Mouse (Mus musculus) MEL (cell line): Measurements from ENCODE around the gene Ilf3.

Experiments
- BHLHE40 ChIP-seq: IDR thresholded peaks from 2 replicates; pipeline ENCODE4 v1.6.1; 2012; ENCODE audit warnings: low read depth, mild to moderate bottlenecking, inconsistent platforms, low read length, improper control_type of control experiment, borderline replicate concordance
- CTCF ChIP-seq, 3 experiments: IDR thresholded peaks in 2 of 3; conservative IDR thresholded peaks in 1 of 3; 2 replicates each; pipeline ENCODE4 v1.5.1; 2011 to 2012; ENCODE audit warnings: low read length in 3 of 3, low read depth in 2 of 3, mild to moderate bottlenecking in 2 of 3, improper control_type of control experiment in 1 of 3, inconsistent platforms in 1 of 3, mixed read lengths in 1 of 3, moderate library complexity in 1 of 3; ENCODE audit not compliant: control insufficient read depth in 1 of 3, insufficient read depth in 1 of 3, poor library complexity in 1 of 3, severe bottlenecking in 1 of 3
- ETS1 ChIP-seq: IDR thresholded peaks from 2 replicates; pipeline ENCODE4 v1.6.1; 2012; ENCODE audit warnings: low read depth, mild to moderate bottlenecking, inconsistent platforms, low read length, improper control_type of control experiment, moderate library complexity
- KAT2A ChIP-seq: conservative IDR thresholded peaks from 2 replicates; pipeline ENCODE4 v1.6.1; 2012; ENCODE audit warnings: low read depth, low read length, improper control_type of control experiment, inconsistent platforms
- MAX ChIP-seq: IDR thresholded peaks from 2 replicates; pipeline ENCODE4 v1.6.1; 2011; ENCODE audit warnings: low read length, improper control_type of control experiment
- POLR2A ChIP-seq, 2 experiments: IDR thresholded peaks; 2 replicates each; pipeline ENCODE4 v1.6.1; 2011 to 2012; ENCODE audit warnings: low read length in 2 of 2, mild to moderate bottlenecking in 2 of 2, control low read depth in 1 of 2, improper control_type of control experiment in 1 of 2, low read depth in 1 of 2, moderate library complexity in 1 of 2; ENCODE audit not compliant: control insufficient read depth in 1 of 2, insufficient read depth in 1 of 2, poor library complexity in 1 of 2
- POLR2AphosphoS5 ChIP-seq: IDR thresholded peaks from 2 replicates; pipeline ENCODE4 v1.6.1; 2012; ENCODE audit warnings: low read depth, borderline replicate concordance, mild to moderate bottlenecking, inconsistent platforms, low read length, moderate library complexity, mixed read lengths
- TBP ChIP-seq: IDR thresholded peaks from 2 replicates; pipeline ENCODE4 v1.8.0; 2011; ENCODE audit warnings: low read depth, low read length, improper control_type of control experiment
- TCF12 ChIP-seq: IDR thresholded peaks from 2 replicates; pipeline ENCODE4 v1.6.1; 2014; ENCODE audit warnings: low read depth, mild to moderate bottlenecking, inconsistent platforms, low read length, improper control_type of control experiment, moderate library complexity
- USF1 ChIP-seq: IDR thresholded peaks from 2 replicates; pipeline ENCODE4 v1.6.1; 2014; ENCODE audit warnings: low read depth, mild to moderate bottlenecking, inconsistent platforms, low read length, improper control_type of control experiment, moderate library complexity
- ZC3H11A ChIP-seq: IDR thresholded peaks from 2 replicates; pipeline ENCODE4 v1.6.1; 2012; ENCODE audit warnings: low read depth, mild to moderate bottlenecking, inconsistent platforms, low read length, improper control_type of control experiment
- ZKSCAN1 ChIP-seq: IDR thresholded peaks from 2 replicates; pipeline ENCODE4 v1.6.1; 2012; ENCODE audit warnings: low read depth, mild to moderate bottlenecking, inconsistent platforms, low read length, improper control_type of control experiment, moderate library complexity

DNA sequence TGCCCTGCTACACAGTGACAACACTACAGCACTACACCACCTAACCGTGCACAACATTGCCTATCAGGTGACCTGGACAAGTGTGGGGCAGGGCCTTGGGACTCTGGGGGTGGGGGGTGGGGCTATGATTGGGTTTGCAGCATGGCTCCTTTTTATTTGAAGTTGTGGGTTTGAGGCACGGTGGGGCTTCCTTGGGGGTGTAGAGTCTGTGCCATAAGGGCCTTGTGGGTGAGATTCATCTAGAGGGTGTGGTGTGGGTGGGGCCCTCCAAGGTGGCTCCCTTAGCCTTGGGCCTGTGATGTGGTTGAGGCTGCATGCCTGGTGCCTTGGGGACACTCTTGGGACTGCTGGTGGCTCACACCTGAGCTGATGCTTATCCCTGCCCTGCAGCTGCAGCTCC, 52.0 kb downstream of the Ilf3 start:
- TF ChIP-seq BHLHE40 (no peak), ZKSCAN1 (no peak), TCF12 (no peak), ZC3H11A (no peak), CTCF (IDR thresholded peaks at IDR 0.05 in 2 of 3, conservative IDR thresholded peaks at IDR 0.05 in 1 of 3; ENCODE audit: control insufficient read depth in 1 of 3, insufficient read depth in 1 of 3, low read depth in 2 of 3, low read length in 3 of 3, poor library complexity in 1 of 3, severe bottlenecking in 1 of 3) (no peak), MAX (no peak), USF1 (no peak), POLR2AphosphoS5 (no peak), POLR2A (IDR thresholded peaks at IDR 0.05; ENCODE audit: control insufficient read depth in 1 of 2, insufficient read depth in 1 of 2, low read depth in 1 of 2, low read length in 2 of 2, poor library complexity in 1 of 2) (peak in 1 of 2 experiments; percentile 10; a peak in 1 of 4 replicates), KAT2A (no peak), ETS1 (no peak), TBP (no peak)
